Mouse (Mus musculus) lung, embryonic 15.5 days (tissue): Measurements from ENCODE around the gene Prkg1. TPM values are rescaled to one million over a fixed set of nuclear protein-coding genes. Genes with fewer than 3 reads are reported as not detected.

Source experiments
- ATAC-seq: fragments of 200-750 bp; cut with Nextera tagmentation; 2 replicates; pipeline ENCODE4 v1.8.0; 2017; ENCODE audit warnings: moderate number of reproducible peaks, borderline replicate concordance; ENCODE audit not compliant: low FRiP score, low TSS enrichment; ENCODE audit errors: extremely low read depth
- H3K27ac ChIP-seq: fragments of 300-500 bp; sonication (generic); 2 replicates; pipeline ENCODE4 v1.5.1; 2015; ENCODE audit warnings: moderate library complexity, mild to moderate bottlenecking, inconsistent platforms
- H3K27me3 ChIP-seq: fragments of 300-500 bp; sonication (generic); 2 replicates; pipeline ENCODE4 v1.6.1; 2015; ENCODE audit warnings: inconsistent platforms
- H3K36me3 ChIP-seq: fragments of 300-500 bp; sonication (generic); 2 replicates; pipeline ENCODE4 v1.6.1; 2015; ENCODE audit warnings: inconsistent platforms
- H3K4me1 ChIP-seq: fragments of 300-500 bp; sonication (generic); 2 replicates; pipeline ENCODE4 v1.6.1; 2015; ENCODE audit warnings: inconsistent platforms
- H3K4me2 ChIP-seq: fragments of 300-500 bp; sonication (generic); 2 replicates; pipeline ENCODE4 v1.6.1; 2015; ENCODE audit warnings: inconsistent platforms, mild to moderate bottlenecking, moderate library complexity
- H3K4me3 ChIP-seq: fragments of 300-500 bp; sonication (generic); 2 replicates; pipeline ENCODE4 v1.5.1; 2015; ENCODE audit warnings: mild to moderate bottlenecking, inconsistent platforms
- H3K9ac ChIP-seq: fragments of 300-500 bp; sonication (generic); 2 replicates; pipeline ENCODE4 v1.6.1; 2015; ENCODE audit warnings: inconsistent platforms
- H3K9me3 ChIP-seq: fragments of 300-500 bp; sonication (generic); 2 replicates; pipeline ENCODE4 v1.6.1; 2016; ENCODE audit warnings: inconsistent platforms
- WGBS: fragments of 180-500 bp; shearing (Covaris S2); methylation state at CpG from one replicate; pipeline ENCODE4 v1.1.7; 2015; 5-methylcytosine and 5-hydroxymethylcytosine counted together
- polyA plus RNA-seq: library from polyadenylated mRNA; unstranded; fragments of >200 nt; fragmentation: Nextera tagmentation; extraction: Ambion mirVana; gene quantifications from 2 replicates; pipeline ENCODE4 v1.2.1, GENCODE M21; 2015

The Prkg1 gene
- polyA plus RNA-seq, 1 experiment from 2014 or later = 6.5 TPM

GRCm38 (mm10) chr19:31658751-31659397 is 106.0 kb downstream of the Prkg1 start:
- ATAC-seq = no peak
- Histone ChIP-seq H3K36me3 (no peaks in the 10 kb centered on the region), H3K9ac (no peak overlapping the region), H3K4me2 (no peak overlapping the region), H3K27me3 (peaks cover 6% of the 10 kb centered on the region; the same call in 1 of the 2 replicates), H3K4me3 (no peak overlapping the region), H3K27ac (no peak overlapping the region), H3K4me1 (0 out of 2 replicates have a peak, but pooled peaks cover 9% of the 10 kb centered on the region), H3K9me3 (no peaks in the 10 kb centered on the region)
- 55% methylated on average over 1 of the region's 1 CpGs for WGBS

DNA sequence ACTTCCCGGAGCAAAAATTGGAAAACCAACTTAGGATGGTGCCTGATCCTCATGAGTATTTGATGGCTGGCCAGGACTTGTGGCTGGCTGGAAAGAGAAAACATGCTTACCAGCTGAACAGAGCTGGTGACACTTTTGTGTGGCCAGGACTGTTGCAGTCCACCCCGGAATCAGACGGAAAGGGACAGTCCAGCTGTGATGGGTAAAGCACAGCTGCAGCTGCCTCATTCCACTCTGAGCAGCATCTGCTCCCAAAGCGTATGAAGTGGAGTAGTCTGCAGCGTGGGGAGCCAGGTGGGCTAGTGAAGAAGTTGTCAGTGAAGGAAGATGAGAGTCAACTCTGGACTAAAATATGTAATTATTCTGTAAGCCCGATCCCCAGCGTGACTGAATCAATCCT is 108.6 kb downstream of the Prkg1 start:
- Histone ChIP-seq H3K27ac (peak overlapping the region; percentile 77), H3K4me2 (peak overlapping the region; percentile 23), H3K9me3 (no peaks in the 10 kb centered on the region), H3K4me3 (no peak overlapping the region), H3K4me1 (0 out of 2 replicates have a peak, but pooled peaks cover 4% of the 10 kb centered on the region), H3K27me3 (no peaks in the 10 kb centered on the region), H3K36me3 (no peaks in the 10 kb centered on the region), H3K9ac (no peak overlapping the region)
- ATAC-seq = peak; percentile 89; the same call in 1 of the 2 replicates
- 29% methylated on average over 7 of the region's 7 CpGs for WGBS

- peak overlapping the region; percentile 77 for H3K27ac ChIP-seq
- H3K9me3 ChIP-seq = no peaks in the 10 kb centered on the region
- peak overlapping the region; percentile 23 for H3K4me2 ChIP-seq
- no peaks in the 10 kb centered on the region for H3K27me3 ChIP-seq
- no peak overlapping the region for H3K4me3 ChIP-seq
- H3K4me1 ChIP-seq = 0 out of 2 replicates have a peak, but pooled peaks cover 4% of the 10 kb centered on the region
- WGBS = 41% methylated on average over 7 of the region's 7 CpGs
- no peak overlapping the region for H3K9ac ChIP-seq
- H3K36me3 ChIP-seq = no peaks in the 10 kb centered on the region
- peak; percentile 59; the same call in 1 of the 2 replicates for ATAC-seq
Measured at GRCm38 (mm10) chr19:31655826-31656225, 109.0 kb downstream of the Prkg1 start.

DNA sequence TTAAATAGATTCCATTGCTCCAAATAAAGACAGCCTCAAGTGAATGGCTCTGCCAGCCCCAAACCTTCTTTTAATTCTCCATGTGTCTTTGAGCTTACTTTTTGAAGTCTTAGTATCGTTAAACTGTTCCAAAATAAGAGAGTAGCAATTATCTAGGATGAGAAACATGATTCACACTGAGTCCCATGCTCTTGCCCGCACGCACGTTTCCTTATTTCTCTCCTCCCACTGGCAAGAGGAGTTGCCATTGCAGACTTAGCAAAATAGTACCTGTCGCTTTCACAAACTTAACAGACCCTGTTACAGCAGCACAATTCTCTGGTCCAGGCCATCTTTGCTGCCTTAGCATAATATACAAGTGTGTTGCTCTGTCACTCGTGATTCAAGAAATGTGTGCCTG is 110.8 kb downstream of the Prkg1 start:
- WGBS = 91% methylated on average over 6 of the region's 6 CpGs
- Histone ChIP-seq H3K27me3 (no peaks in the 10 kb centered on the region), H3K9me3 (no peaks in the 10 kb centered on the region), H3K4me2 (no peak overlapping the region), H3K4me3 (no peak overlapping the region), H3K27ac (no peak overlapping the region), H3K36me3 (no peaks in the 10 kb centered on the region), H3K9ac (no peak overlapping the region), H3K4me1 (0 out of 2 replicates have a peak, but pooled peaks cover 4% of the 10 kb centered on the region)
- no peak for ATAC-seq

DNA sequence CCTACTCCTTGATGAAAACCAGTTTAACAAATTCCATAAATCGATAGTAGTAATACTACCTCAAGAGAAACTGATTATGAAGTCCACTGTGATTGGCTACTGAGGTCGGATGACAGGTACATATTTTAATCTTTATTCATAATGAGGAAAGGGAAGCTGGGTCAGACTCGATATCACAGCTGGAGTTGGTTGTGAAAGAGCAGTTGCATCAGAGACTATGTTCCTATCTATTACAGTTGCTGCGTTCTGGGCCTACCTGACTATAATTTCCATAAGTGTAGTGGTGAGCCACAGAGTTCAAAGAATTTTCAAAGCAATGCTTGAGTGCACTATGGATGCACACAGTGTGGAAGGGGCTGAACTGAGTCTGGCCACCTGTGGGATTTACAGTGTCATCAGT is 114.4 kb downstream of the Prkg1 start:
- Histone ChIP-seq H3K4me2 (no peak overlapping the region), H3K4me1 (no peaks in the 10 kb centered on the region), H3K36me3 (no peaks in the 10 kb centered on the region), H3K4me3 (no peak overlapping the region), H3K9me3 (no peaks in the 10 kb centered on the region), H3K27me3 (no peaks in the 10 kb centered on the region), H3K9ac (no peak overlapping the region), H3K27ac (no peak overlapping the region)
- ATAC-seq = no peak
- WGBS = 90% methylated on average over 4 of the region's 4 CpGs

DNA sequence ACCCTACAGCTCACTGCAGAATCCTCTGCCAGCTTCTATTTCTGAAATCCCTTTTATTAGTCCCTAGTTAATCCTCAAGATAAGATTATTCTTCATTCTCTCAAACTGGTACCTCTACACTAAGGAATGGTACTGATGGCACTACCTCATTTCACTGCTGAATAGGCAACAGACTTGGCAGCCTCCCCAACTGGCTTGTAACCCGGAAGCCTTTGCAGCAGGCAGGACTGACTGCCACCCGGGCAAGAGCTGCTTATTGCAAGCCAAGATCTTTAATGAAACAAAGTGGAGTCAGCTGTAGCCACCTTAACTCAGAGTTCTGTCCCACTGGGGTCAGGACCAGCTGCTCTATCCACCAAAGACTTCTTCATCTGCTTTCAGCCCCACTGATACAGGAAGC is 117.3 kb downstream of the Prkg1 start:
- no peaks in the 10 kb centered on the region for H3K36me3 ChIP-seq
- 62% methylated on average over 2 of the region's 2 CpGs for WGBS
- ATAC-seq = no peak
- H3K4me2 ChIP-seq = no peak overlapping the region
- H3K9ac ChIP-seq = no peak overlapping the region
- H3K27ac ChIP-seq = no peak overlapping the region
- no peaks in the 10 kb centered on the region for H3K4me1 ChIP-seq
- no peaks in the 10 kb centered on the region for H3K9me3 ChIP-seq
- H3K27me3 ChIP-seq = no peaks in the 10 kb centered on the region
- H3K4me3 ChIP-seq = no peak overlapping the region

DNA sequence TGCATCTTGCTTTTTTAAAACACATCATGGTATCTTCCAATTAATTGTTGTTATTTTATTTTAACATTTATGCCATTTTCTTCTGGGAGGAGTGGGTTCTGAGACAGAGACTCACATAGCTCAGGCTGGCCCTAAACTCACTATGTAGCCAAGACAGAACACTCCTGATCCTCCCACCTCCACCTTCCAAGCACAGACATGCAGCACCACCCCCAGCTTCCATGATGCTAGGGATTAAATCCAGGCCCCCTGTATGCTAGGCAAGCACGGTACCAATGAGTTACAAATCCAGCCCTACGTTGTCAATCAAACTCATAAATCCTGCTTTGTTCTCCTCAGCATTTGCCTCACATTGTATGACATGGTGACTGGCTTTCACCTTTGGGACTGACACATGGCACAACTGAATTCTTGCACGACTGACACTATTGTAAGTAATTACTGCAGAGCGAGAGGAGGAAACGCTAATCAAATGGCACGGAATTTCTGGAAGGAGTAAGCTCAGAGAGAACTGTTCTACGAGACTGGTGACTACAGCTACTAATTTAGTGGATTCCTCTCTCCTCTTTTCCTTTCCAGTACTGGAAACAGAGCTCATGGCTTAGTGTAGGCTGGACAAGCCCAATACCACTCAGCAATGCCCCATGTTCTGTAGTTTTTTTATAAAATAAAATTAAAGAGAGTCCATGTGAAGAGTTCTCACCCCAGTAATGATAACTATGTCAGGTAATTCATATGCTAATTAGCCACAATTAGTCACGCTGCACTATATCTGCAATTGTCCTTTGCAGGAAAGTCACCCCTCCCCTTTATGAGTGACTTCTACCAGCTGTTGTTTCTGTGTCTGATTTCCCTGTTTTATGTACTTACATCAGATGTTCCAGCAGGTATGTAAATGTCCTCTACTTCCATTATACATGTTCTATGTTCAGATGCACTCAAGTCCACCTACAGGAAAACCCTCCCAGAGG is 133.6 kb downstream of the Prkg1 start:
- Histone ChIP-seq H3K36me3 (no peaks in the 10 kb centered on the region), H3K4me3 (no peak overlapping the region), H3K9me3 (no peaks in the 10 kb centered on the region), H3K4me2 (no peak overlapping the region), H3K4me1 (no peaks in the 10 kb centered on the region), H3K9ac (no peak overlapping the region), H3K27me3 (no peaks in the 10 kb centered on the region), H3K27ac (no peak overlapping the region)
- ATAC-seq = no peak
- WGBS = 80% methylated on average over 8 of the region's 8 CpGs

DNA sequence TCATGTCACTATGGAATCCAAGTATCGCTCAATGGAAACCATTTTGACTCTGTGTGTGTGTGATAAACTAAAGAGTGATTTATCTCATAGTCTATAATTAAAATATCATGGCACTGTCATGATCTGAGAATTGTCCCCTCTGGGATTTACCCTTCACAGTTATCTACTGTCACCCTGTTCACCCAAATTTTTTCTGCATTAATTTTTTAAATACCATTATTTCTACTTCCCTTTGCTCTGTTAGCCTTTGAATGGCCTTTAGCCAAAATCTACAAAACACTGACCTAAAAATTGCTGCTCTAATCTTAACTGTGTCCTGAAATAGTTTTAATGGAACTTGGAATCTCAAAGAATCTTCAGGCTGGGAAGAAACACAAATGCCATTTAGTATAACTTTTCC is 143.1 kb downstream of the Prkg1 start:
- no peak overlapping the region for H3K9ac ChIP-seq
- 0 out of 2 replicates have a peak, but pooled peaks cover 3% of the 10 kb centered on the region for H3K4me1 ChIP-seq
- no peaks in the 10 kb centered on the region for H3K27me3 ChIP-seq
- H3K4me2 ChIP-seq = no peak overlapping the region
- ATAC-seq = no peak
- H3K9me3 ChIP-seq = no peaks in the 10 kb centered on the region
- no peaks in the 10 kb centered on the region for H3K36me3 ChIP-seq
- H3K27ac ChIP-seq = no peak overlapping the region
- 63% methylated on average over 1 of the region's 1 CpGs for WGBS
- H3K4me3 ChIP-seq = no peak overlapping the region

- Histone ChIP-seq H3K9me3 (no peaks in the 10 kb centered on the region), H3K27me3 (no peaks in the 10 kb centered on the region), H3K27ac (no peak overlapping the region), H3K4me1 (no peaks in the 10 kb centered on the region), H3K4me2 (no peak overlapping the region), H3K36me3 (no peaks in the 10 kb centered on the region), H3K4me3 (no peak overlapping the region), H3K9ac (no peak overlapping the region)
- ATAC-seq = peak; percentile 90
- WGBS = 53% methylated on average over 4 of the region's 4 CpGs
Measured at GRCm38 (mm10) chr19:31616830-31617229, 148.0 kb downstream of the Prkg1 start.

DNA sequence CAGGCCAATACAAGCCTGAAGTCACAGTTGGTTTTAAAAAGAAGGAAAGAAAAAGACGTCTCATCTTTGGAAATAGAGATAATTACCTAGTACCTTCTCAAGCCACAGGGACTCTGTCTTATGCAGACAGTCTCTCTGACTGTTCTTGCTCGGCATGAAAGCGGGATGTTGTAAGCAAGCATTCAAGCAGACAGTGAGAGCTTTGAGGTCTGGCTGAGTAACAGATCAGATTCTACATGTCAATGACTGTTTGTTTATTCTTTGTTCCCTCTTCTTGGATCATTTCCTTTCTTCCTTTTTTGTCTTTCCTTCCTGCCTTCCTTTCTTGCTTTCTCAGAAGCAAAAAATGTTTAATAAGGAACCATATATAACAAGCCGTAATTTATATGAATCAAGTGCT is 148.7 kb downstream of the Prkg1 start:
- ATAC-seq = no peak
- 37% methylated on average over 4 of the region's 4 CpGs for WGBS

GRCm38 (mm10) chr19:31613146-31613545 is 151.7 kb downstream of the Prkg1 start:
- no peak for ATAC-seq
- H3K27ac ChIP-seq = no peak overlapping the region

More for the DNA sequence above, 148.7 kb downstream of the Prkg1 start:
- Histone ChIP-seq H3K9me3 (no peaks in the 10 kb centered on the region), H3K27me3 (no peaks in the 10 kb centered on the region), H3K4me2 (no peak overlapping the region), H3K9ac (no peak overlapping the region), H3K36me3 (no peaks in the 10 kb centered on the region), H3K27ac (peak overlapping the region; percentile 12; the same call in 1 of the 2 replicates), H3K4me3 (no peak overlapping the region), H3K4me1 (no peaks in the 10 kb centered on the region)

DNA sequence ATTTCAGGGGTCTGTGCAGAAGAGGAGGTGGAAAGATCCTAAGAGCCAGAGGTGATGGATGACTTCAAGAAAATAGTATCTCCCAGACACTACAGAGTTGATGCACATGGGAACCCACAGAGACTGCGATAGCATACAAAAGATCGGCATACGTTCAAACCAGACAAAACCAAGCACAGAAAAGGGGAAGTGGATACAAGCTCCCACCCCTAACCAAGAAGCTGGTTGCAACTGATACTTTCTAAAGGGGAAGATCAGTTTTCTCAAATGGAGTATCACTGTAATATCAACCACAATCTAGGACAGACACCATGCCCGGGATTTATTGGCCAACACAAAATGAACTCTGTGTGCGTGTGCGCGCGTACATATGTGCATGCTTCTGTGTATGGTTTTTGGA is 162.3 kb downstream of the Prkg1 start:
- 95% methylated on average over 8 of the region's 8 CpGs for WGBS

More at GRCm38 (mm10) chr19:31613146-31613545, 151.7 kb downstream of the Prkg1 start:
- H3K27me3 ChIP-seq = no peaks in the 10 kb centered on the region
- no peaks in the 10 kb centered on the region for H3K9me3 ChIP-seq
- H3K4me1 ChIP-seq = no peaks in the 10 kb centered on the region
- 82% methylated on average over 4 of the region's 4 CpGs for WGBS
- H3K4me3 ChIP-seq = no peak overlapping the region
- H3K36me3 ChIP-seq = no peaks in the 10 kb centered on the region
- H3K4me2 ChIP-seq = no peak overlapping the region
- no peak overlapping the region for H3K9ac ChIP-seq

More for the DNA sequence above, 162.3 kb downstream of the Prkg1 start:
- H3K27me3 ChIP-seq = no peaks in the 10 kb centered on the region
- no peaks in the 10 kb centered on the region for H3K36me3 ChIP-seq
- no peak overlapping the region for H3K27ac ChIP-seq
- no peak overlapping the region for H3K4me3 ChIP-seq
- no peaks in the 10 kb centered on the region for H3K4me1 ChIP-seq
- H3K4me2 ChIP-seq = no peak overlapping the region
- no peak for ATAC-seq
- H3K9ac ChIP-seq = no peak overlapping the region
- no peaks in the 10 kb centered on the region for H3K9me3 ChIP-seq
